Mouse (Mus musculus) heart, postnatal 0 days (tissue): ENCODE results near the gene Il1a.

Source experiments
- CTCF ChIP-seq: IDR thresholded peaks from 2 replicates; pipeline ENCODE4 v1.5.1; 2016; ENCODE audit warnings: antibody characterized with exemption, control low read depth, low read depth
- EP300 ChIP-seq: IDR thresholded peaks from 2 replicates; pipeline ENCODE4 v1.6.1; 2016; ENCODE audit warnings: antibody characterized with exemption, low read depth

GRCm38 (mm10) chr2:129333471-129333870 is 23.7 kb upstream of the Il1a start:
- TF ChIP-seq CTCF (no peak), EP300 (no peak)
